Mouse (Mus musculus): ENCODE data around the gene Nop14. TPM values are rescaled to one million over a fixed set of nuclear protein-coding genes. Genes with fewer than 3 reads are reported as not detected.

Gene Nop14
- total RNA-seq (2023) = 10 to 100 TPM; 15.4 to 16.3 TPM

GRCm38 (mm10) chr5:34659686-34660590, at the start of gene Nop14, which contains the start of gene Grk4:
Gene Nop14 (minus strand): TSS chr5:34660148.
Gene Grk4 (plus strand): TSS chr5:34660379.

GRCm38 (mm10) chr5:34636481-34637287, 23.3 kb downstream of the Nop14 start, which contains the start of gene Mfsd10:
Gene Mfsd10 (minus strand): TSS chr5:34637212.

Other genes starting within 250 kb of the Nop14 start
- gene Tnip2, start 146.2 kb downstream of the Nop14 start, total RNA-seq (2023) = 10 to 100 TPM; 49.6 to 58.2 TPM
- gene Sh3bp2, start 134.3 kb downstream of the Nop14 start, total RNA-seq (2023) = 100 to 1,000 TPM; 139 to 147 TPM
- gene Add1, start 86.5 kb downstream of the Nop14 start, total RNA-seq (2023) = 100 to 1,000 TPM; 105 to 107 TPM
- 10 to 100 TPM; 49.6 to 56.6 TPM for gene Mfsd10, start 22.9 kb downstream of the Nop14 start, total RNA-seq (2023)
- 1 to 10 TPM; 1.3 to 2.5 TPM for gene Grk4, start 231 bp upstream of the Nop14 start, total RNA-seq (2023)
- gene Htt, start 101.6 kb upstream of the Nop14 start, total RNA-seq (2023) = 10 to 100 TPM; 28.2 to 28.4 TPM
- gene Msantd1, start 247.9 kb upstream of the Nop14 start, total RNA-seq (2023) = 1 to 10 TPM in 1 of 2 experiments, under 1 TPM in 1; 0.84 to 1.6 TPM

Measured in monocyte, adult 59 days (primary cell).